Mouse (Mus musculus): Measurements from ENCODE around the gene Tlx2.

Tlx2 gene

DNA sequence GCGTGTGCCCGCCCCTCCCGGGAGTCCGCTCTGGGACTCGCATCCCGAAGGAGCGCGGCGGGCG is at the start of gene Tlx2:
Gene Tlx2, minus strand, starts transcription at position 47 of the 64 bp plus-strand sequence.
- DNase-seq (ENCODE audit: low spot score in 2 of 2), result no peak

DNA sequence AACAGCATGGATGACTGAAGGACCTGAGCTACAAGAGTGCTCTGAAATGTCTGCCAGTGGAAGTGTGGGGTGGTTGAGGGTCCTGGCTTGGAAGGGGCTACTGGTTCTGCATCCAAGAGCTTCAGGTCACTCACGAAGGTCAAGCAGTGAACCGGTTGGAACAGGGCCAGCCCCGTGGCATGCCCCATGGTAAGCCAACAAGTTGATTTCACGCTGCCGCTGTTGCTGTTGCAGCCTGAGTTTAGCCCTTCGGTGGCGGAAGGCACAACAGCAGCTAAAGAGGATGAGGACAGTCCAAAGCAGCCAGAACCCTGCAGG is 49.6 kb upstream of the Tlx2 start:
- no peak for DNase-seq (ENCODE audit: low spot score in 2 of 2)

DNA sequence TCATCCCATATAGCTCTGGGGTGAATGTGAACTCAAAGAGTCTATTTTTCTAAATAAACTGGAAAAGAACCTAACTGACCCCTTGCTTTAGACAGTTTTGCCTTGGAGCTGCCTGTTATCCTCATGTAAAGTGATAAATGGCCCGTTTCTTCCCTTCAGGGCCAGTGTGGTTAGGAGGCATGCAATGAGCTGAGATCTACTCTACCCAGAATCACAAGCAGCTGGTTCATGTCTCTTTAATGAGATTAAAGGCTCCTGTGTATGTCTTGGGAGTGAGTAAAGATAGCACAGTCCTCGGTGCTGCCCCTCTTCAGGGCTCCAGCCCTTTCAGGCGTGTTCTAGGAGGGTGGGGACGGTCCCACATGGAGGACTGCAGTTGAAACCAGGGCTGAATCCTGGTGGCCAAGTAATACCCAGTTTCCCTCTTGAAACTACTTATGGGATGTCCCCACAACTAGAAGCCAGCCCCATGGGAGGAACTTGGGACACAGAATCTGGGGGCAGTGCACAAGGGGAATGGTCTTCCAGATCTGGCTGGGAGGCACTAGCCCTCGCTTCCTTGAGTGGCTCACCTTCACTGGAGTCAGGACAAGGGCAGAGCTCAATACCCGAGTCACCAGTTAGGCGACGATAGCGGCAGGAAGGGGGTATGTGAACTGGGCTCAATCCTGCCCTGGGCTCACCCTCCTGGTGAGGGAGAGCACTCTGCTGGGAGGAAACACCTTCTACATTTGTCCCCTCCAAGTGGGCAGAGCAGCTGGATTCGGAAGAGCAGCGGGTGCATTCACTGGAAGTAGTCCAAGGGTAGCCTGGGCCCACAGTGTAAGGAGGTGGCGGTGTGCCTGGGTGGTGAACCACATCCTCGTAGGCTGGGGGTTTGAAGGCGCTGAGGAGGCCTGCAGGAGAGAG is 49.0 kb upstream of the Tlx2 start:
- no peak for DNase-seq (ENCODE audit: low spot score in 2 of 2)

DNA sequence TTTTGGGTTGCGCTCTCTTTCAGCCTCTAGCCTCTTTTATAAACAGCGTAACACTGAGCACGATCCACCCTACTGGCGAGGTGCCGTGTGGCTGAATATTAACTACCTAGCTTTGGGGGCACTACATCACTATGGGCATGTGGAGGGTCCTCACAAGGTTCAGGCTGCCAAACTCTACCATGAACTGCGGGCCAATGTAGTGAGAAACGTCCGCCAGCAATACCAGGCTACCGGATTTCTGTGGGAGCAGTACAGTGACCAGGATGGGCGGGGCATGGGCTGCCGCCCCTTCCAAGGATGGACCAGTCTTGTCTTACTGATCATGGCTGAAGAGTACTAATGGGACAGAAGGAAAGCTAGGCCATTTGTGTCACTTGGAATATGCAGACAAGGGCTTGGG is 48.3 kb upstream of the Tlx2 start:
- DNase-seq (ENCODE audit: low spot score in 2 of 2), result no peak

DNA sequence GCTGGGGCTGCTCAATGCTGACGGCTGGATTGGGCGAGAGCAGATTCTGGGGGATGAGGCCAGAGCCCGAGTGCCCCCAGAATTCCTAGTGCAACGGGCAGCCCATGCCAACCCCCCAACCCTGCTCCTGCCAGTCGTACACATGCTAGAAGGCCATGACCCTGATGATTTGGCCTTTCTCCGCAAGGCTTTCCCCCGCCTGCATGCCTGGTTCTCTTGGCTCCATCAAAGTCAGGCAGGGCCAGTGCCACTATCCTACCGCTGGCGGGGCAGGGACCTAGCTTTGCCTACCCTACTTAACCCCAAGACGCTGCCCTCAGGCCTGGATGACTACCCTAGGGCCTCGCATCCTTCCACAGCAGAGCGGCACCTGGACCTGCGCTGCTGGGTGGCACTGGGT is 47.5 kb upstream of the Tlx2 start:
- DNase-seq (ENCODE audit: low spot score in 2 of 2), result no peak

DNA sequence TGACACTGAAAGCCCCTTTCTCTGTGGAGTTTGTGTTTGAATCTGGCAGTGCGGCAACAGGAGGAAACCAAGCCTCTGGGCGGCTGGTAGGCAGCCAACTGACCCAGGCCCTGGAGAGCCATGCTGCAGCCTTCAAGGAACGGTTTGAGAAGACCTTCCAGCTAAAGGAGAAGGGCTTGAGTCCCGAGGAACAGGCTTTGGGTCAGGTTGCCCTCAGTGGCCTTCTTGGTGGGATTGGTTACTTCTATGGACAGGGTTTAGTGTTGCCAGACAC is 47.0 kb upstream of the Tlx2 start:
- no peak for DNase-seq (ENCODE audit: low spot score in 2 of 2)

DNA sequence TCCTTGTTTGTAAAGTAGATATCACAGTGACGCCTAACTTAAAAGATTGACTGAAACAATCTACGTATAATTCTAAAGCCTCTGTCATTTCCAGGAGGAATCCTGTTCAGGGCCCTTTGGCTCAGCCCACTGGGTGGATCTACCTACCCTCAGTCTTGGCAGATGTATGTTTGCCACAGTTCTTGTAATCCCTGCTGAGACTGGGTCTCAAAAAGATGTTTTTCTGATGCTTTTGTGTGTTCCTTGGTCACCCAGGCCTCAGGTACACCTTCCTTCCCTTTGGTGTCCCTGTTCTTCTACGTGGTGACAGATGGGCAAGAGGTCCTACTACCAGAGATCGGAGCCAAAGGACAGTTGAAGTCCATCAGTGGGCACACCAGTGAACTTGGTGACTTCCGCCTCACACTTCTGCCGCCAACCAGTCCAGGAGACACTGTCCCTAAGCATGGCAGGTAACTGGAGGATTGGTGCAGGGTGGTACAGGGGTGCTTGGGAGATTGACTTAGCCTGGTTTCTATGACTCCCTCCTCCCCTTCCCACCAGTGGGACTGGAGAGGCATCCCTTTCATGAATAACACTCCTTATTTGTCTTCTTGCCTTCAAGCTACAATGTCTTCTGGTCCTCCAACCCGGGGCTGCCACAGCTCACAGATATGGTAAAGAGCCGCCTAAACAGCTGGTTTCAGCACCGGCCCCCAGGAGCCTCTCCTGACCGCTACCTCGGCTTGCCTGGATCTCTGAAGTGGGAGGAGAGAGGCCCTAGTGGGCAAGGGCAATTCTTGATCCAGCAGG is 46.5 kb upstream of the Tlx2 start:
- DNase-seq (ENCODE audit: low spot score in 2 of 2), result no peak

DNA sequence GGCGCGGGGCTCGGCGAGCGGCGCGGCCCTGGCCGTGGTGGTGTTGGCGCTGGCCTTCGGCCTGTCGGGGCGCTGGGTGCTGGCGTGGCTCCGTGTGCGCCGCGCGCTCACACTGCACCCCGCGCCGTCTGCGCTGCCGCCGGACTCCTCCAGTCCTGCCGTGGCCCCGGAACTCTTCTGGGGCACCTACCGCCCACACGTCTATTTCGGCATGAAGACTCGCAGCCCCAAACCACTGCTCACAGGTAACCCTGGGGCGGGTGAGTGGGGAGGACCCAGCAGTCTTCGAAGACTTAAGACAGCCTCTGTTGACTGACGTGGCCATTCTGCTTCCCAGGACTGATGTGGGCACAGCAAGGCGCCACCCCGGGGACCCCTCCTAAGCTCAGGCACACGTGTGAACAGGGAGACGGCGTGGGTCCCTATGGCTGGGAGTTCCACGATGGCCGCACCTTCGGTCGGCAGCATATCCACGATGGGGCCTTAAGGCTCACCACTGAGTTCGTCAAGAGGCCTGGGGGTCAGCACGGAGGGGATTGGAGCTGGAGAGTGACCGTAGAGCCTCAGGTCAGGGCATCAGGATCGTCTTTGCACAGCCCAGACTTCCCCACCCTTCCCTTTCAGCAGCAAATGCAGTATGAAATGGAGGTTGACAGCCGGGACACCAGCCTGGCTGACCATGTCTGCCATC is 45.7 kb upstream of the Tlx2 start:
- DNase-seq (ENCODE audit: low spot score in 2 of 2), result no peak

DNA sequence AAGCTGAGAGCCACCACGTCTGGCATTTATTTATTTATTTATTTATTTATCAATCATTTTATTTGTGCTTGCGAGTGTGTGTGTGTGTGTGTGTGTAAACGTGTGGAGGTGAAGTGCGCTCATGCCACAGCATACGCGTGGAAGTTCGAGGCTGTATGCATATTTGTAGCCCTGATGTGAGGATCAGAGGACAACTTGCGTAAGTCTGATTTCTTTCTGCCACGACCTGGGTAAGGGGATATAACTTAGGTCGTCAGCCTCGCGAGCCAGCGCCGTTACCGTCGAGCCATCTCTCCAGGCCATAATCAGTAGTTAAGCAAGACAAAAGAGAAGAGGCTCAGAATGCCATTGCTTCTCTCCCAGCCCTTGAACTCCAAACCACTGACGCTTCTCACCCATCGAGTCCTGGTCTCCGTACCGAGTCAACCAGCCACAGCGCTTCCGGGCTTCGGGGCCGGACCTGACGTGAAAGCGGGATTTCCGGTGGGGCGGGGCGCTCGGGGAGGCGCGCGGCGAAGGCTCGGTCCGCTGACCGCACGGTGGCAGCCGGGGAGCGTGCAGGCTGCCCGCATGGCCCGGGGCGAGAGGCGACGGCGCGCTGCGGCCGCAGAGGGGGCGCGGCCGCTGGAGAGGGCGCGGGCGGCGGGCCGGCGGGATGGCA is 45.0 kb upstream of the Tlx2 start, which contains the start of gene Mogs:
Gene Mogs, plus strand, starts transcription at position 486 of the 661 bp plus-strand sequence.
- DNase-seq (ENCODE audit: low spot score in 2 of 2), result peak; percentile 81 to 90

DNA sequence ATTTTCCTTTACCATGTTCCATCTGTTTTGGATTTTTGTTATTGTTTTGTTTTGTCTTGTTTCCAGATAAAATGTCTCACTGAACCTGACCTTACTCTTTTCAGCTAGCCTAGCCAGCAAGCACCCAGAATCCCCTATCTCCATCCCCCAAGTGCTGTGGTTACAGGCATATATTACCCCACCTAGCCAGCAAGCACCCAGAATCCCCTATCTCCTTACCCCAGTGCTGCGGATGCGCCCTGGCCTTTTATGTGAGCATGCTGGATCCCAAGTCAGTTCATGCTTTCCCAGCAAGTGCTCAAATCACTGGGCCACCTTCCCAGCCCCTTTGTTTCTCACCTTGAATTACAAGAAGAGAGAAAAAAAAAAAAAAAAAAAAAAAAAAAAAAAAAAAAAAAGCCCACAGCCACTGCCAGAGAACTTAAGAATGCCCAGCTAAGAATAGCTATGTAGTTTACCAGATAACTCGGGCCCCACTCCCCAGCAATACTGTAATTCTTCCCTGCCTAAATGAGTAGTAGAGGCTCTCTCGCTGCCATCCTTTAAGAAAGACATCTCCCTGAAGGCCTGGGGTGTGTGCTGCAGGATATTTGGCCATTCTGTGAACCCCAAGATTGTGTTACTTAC is 41.5 kb upstream of the Tlx2 start:
- DNase-seq (ENCODE audit: low spot score in 2 of 2), result no peak

DNA sequence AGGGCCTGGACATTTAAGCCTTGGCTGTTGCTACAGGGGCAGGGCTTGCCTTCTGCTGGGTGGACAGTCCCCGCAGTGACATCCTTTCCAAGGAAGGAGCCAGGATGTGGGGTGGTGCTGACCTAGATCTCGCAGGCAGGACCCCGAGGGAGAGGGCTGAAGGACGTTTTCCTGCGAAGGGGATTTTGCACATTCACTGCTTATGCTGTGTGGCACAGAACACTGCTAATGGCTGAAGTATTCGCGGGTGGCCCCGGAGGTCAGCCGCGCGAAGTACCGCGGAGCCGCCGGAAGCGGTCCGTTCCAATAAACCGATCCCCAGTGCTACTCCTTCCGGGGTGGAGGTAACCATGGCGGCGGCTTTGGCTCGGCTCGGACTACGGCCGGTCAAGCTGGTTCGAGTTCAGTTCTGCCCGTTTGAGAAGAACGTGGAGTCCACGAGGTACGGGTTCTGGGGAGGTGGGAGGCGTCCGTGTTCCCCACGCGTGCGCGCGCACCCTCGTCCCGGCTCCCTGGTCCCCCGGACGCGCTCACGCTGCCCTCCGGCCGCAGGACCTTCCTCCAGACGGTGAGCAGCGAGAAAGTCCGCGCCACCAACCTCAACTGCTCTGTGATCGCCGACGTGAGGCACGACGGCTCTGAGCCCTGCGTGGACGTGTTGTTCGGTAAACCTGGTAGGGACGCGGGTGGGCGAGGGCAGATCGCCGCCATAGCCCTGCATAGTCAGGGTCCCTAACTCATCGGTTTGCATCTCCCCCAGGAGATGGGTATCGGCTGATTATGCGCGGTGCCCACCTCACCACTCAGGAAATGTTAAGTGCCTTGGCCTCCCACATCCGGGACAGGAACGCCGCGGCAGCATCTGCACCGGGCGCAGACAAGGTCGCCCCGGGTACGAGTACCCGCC is 38.9 kb upstream of the Tlx2 start, which contains the start of gene Mrpl53:
Gene Mrpl53, plus strand, starts transcription at position 279 of the 907 bp plus-strand sequence.
- peak in 1 of 2 experiments; percentile 72 for DNase-seq (ENCODE audit: low spot score in 2 of 2)

DNA sequence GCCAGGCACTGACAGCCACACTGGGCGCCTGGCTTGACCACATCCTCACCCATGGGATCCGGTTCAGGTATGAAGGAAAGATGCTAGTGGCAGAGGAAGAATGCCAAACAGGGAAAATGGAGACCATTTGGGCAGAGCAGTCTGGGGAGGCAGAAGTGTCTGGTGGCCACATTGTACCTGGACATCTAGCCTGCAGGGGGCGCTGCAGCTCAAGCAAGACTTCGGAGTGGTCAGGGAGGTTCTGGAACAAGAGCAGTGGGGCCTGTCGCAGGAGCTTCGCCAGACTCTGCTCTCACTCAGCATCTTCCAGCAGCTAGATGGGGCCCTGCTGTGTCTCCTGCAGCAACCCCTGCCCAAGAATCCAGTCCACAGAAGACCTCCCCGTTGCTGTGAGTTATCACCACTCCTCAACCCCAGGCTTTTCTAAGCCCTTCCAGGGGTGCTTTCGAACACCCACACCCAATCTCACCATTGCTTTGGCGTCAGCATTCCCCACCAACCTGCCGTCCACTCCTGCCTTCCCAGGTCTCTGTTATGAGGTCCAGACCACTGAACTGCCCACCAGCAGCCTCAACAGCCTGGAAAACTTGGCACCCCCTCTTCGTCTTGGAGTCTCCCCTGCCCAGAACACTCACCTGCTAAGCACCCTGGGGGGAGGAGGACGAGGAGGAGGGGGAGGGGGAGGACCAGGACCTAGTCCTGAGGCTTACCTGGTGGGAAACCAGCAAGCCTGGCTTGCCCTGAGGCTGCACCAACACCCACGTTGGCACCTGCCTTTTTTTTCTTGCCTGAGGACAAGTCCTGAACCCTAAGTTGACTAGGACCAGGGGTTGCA is 37.7 kb upstream of the Tlx2 start:
- DNase-seq (ENCODE audit: low spot score in 2 of 2), result no peak

DNA sequence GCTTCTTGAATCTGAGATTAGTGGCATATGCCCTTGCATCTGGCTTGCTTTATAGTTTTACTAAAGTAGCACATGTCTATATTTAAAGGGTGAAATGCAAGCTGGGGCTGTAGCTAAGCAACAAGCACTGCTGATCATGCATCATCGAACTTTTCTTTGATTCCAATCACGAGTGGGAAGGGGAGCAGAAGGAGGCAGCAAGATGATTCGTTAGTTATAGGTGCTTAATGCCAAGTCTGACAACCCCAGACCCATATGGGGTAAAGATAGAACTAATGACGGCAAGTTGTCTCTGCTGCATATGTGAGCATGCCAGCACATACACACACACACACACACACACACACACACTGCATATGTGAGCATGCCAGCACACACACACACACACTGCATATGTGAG is 34.1 kb upstream of the Tlx2 start:
- no peak for DNase-seq (ENCODE audit: low spot score in 2 of 2)

DNA sequence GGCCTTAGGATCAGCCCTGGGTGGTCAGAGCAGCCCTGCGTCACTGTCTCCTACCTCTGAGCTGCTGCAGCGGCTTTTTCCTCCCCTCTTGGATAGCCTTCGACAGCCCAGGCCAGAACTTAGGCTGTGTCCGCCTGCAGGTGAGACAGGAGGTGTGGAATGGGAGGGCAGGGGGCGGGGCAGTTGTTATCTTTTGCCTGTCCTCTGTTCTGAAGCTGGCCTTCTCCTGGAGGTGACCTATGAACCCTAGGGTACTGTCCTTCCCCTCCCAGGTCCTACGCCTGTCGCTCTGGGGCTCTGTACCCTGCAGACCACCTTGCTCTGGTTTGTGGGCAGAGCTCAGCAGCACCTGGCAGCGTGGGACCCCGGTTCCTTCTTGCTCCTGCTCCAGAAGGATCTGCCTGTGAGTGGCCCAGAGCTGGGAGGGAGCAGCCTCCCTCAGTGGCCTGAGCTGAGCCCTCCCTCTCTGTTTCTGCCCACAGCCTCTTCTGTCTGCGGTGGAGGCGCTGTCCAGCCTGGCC is 33.1 kb upstream of the Tlx2 start:
- no peak for DNase-seq (ENCODE audit: low spot score in 2 of 2)

DNA sequence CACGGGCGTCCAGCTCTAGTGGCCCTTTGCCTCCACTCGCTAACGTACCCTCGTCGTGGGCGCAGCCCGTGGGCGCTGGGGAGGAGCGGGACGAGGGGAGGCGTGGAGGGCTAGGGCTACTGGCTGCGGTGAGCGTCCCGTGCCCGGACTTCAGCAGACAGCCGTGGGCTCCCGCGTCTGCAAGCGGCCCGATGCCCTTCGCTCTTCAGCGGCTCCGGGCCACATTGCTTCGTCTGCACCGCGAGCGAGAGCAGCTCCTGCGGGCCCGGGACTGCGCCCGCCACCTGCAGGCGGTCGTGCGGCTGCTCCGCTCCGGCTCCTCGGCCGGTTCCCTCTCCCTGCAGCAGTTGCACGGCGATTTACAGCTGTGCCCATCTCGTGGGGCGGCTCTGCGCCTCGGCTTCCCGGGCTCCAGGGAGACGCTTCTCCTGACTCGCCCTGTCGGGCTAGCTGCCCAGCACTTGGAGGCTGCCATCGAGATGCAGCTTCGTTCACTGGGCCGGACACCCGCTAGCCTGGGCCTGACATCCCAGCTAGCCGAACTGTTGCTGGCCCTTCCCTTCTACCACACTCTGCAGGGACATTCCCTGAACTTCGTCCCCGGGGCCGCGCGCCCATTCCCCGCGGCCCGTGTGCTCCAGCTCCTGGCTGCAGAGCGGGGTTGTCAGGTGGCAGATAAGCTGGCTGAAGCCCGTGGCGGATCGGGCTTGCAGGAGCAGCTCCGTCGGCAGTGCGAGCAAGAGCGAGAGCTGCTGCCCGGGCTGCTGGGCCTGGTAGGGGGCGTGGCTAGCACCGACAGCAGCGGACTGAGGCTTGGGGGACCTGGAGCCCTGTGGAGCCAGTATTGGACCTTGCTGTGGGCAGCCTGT is 31.8 kb upstream of the Tlx2 start:
- no peak for DNase-seq (ENCODE audit: low spot score in 2 of 2)

DNA sequence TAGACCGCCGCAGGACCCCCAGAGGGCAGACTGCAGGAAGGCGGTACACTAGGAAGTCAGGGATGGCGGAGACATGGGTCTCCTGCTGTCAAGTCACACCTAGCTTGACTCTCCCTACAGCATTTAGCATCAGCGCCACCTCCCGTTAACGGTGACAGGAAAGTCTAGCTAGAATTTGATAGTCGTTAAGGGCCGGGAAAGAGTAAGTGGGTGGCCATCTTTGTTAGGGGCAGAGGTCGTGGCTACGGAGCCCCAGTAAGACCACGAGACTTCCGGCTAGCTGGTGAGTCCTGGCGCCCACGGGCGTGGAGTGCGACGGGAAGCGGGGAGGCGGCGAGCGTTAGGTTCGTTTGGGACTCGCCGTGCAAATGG is 31.2 kb upstream of the Tlx2 start, which contains the start of the genes Ccdc142 and Gm42688:
Gene Ccdc142, plus strand, starts transcription at position 286 of the 372 bp plus-strand sequence.
Gene Gm42688, plus strand, starts transcription at position 302 of the 372 bp plus-strand sequence.
- DNase-seq (ENCODE audit: low spot score in 2 of 2), result peak; percentile 84 to 87

DNA sequence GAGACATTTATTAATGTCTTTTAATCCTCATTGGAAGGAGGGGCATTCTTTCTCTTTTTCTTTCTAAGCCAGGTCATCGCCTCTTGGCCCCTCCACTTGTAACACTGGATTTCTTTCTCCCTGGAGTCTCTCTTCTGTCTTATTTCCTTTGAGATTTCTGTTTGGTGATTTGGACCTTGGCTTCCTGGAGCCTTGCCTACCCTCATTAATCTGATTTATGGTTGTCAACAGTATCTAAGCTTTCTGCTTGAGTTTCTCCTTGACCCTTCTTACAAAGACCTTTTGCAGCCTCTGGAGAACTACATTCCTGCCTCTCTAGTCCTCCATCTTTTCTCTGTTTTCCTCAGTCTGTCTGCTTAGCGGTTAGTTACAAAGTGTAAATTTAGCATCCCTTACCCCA is 28.3 kb upstream of the Tlx2 start:
- DNase-seq (ENCODE audit: low spot score in 2 of 2), result no peak

DNA sequence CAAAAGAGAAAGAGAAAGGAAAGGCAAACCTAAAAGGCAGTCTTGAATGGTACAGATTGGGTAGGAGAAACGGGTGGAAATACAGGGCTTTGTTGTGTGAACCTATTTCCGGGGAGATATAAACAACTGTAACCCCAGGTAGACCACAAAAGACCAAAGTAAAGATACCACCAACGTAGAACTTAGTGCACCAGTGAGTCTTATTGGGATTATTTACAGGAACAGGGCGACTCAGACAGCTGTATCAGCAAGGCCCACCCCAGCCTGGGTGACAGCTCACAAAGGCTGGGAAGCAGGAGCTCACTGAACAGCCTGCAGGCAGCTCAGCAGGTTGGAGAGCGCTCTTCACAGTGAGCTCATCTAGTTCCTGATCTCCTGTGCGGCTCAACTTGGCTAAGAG is 25.9 kb upstream of the Tlx2 start:
- DNase-seq (ENCODE audit: low spot score in 2 of 2), result no peak
